Mouse (Mus musculus): Measurements from ENCODE around the gene H2-T22.

DNA sequence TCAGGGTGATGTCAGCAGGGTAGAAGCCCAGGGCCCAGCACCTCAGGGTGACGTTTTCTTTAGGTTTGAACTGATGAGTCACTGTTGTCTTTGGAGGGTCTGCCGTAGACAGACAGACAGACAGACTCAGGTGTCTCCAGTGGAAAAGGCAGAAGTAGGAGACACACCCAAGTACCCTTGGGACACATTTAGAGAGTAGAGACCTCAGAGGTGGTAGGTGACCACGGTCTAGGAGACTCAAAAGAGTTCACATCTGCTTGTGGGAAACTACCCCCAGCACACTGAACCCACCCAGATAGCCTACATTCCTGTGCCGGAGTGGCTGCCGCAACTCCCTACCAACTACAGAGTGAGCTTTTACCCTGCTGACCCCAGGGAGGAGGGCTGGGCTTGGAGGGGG is 27.6 kb downstream of the H2-T22 start:
- TF ChIP-seq POLR2A (IDR thresholded peaks at IDR 0.05; ENCODE audit: insufficient read depth, low read depth, low read length) (no peak), CTCF (IDR thresholded peaks at IDR 0.05) (no peak)
